Mouse (Mus musculus) hindbrain, embryonic 15.5 days (tissue): ENCODE data around the gene Lrp10. TPM values are rescaled to one million over a fixed set of nuclear protein-coding genes. Genes with fewer than 3 reads are reported as not detected.
A peak's percentile ranks its signal among the peaks of the same experiment; 100 is the strongest.

Experiments
- ATAC-seq: fragments of 200-750 bp; cut with Nextera tagmentation; 2 replicates; pipeline ENCODE4 v1.8.0; 2017; ENCODE audit warnings: low read depth, moderate number of reproducible peaks, moderate TSS enrichment; ENCODE audit not compliant: low FRiP score
- H3K27ac ChIP-seq: fragments of 300-500 bp; sonication (generic); replicated peaks from 2 replicates; pipeline ENCODE4 v1.5.1; 2015; ENCODE audit warnings: mild to moderate bottlenecking, inconsistent platforms
- H3K27me3 ChIP-seq: fragments of 300-500 bp; sonication (generic); 2 replicates; pipeline ENCODE4 v1.6.1; 2015; ENCODE audit warnings: control low read depth, inconsistent platforms
- H3K36me3 ChIP-seq: fragments of 300-500 bp; sonication (generic); 2 replicates; pipeline ENCODE4 v1.6.1; 2015; ENCODE audit warnings: control low read depth, inconsistent platforms
- H3K4me1 ChIP-seq: fragments of 300-500 bp; sonication (generic); replicated peaks from 2 replicates; pipeline ENCODE4 v1.6.1; 2015; ENCODE audit warnings: control low read depth, inconsistent platforms
- H3K4me2 ChIP-seq: fragments of 300-500 bp; sonication (generic); 2 replicates; pipeline ENCODE4 v1.6.1; 2015; ENCODE audit warnings: moderate library complexity, mild to moderate bottlenecking, inconsistent platforms
- H3K4me3 ChIP-seq: fragments of 300-500 bp; sonication (generic); 2 replicates; pipeline ENCODE4 v1.5.1; 2015; ENCODE audit warnings: mild to moderate bottlenecking, inconsistent platforms
- H3K9ac ChIP-seq: fragments of 300-500 bp; sonication (generic); 2 replicates; pipeline ENCODE4 v1.6.1; 2015; ENCODE audit warnings: inconsistent platforms
- H3K9me3 ChIP-seq: fragments of 300-500 bp; sonication (generic); 2 replicates; pipeline ENCODE4 v1.6.1; 2016; ENCODE audit warnings: control low read depth, inconsistent platforms
- WGBS: fragments of 180-500 bp; shearing (Covaris S2); methylation state at CpG from one replicate; pipeline ENCODE4 v1.1.7; 2015; 5-methylcytosine and 5-hydroxymethylcytosine counted together
- polyA plus RNA-seq: library from polyadenylated mRNA; unstranded; fragments of >200 nt; fragmentation: Nextera tagmentation; extraction: Ambion mirVana; gene quantifications from 2 replicates; pipeline ENCODE4 v1.2.1, GENCODE M21; 2015

Gene Lrp10
- polyA plus RNA-seq, 1 experiment from 2014 or later, result 34.3 TPM

DNA sequence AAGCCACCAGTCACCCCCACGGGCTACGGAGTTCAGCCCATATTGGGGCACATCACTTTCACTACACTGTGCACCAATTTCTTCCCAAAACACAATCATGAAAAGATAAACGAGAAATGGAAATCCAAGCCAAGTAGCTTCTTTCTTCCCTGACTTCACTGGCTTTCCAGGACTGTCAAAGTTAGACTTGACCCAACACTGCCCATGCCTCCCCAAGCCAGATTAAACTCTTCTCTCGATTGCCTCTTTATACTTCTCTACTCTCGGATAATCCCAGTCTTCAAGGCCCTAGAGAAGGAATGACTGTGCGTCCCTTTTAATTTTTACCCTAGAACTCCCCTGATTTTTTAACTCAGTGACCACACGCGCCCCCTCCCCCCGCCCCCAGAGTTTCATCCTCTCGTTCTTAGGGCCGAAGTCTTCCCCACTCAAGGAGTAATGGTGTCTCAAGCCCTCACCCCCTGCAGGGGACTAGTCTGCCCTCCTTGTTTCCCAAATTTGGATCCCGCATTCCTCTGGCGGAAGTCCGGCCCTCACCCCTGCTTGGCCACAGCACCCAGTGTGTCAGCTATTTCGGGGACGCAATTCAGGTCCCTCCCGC lies 52.9 kb downstream of the Lrp10 start:
- peak overlapping the region; percentile 62 for H3K4me2 ChIP-seq
- peak overlapping the region; percentile 88 for H3K27ac ChIP-seq
- no peaks in the 10 kb centered on the region for H3K27me3 ChIP-seq
- peak overlapping the region; percentile 73 for H3K4me3 ChIP-seq
- peaks cover 23% of the 10 kb centered on the region for H3K4me1 ChIP-seq
- H3K9me3 ChIP-seq, result no peaks in the 10 kb centered on the region
- 6% methylated on average over 17 of the region's 17 CpGs for WGBS
- ATAC-seq, result no peak
- peaks cover 33% of the 10 kb centered on the region for H3K36me3 ChIP-seq
- H3K9ac ChIP-seq, result peak overlapping the region; percentile 64

Other genes with a start within 250 kb of the Lrp10 start
- 345 and 374 TPM in 2 replicates for gene Dad1, start 210.0 kb upstream of the Lrp10 start, polyA plus RNA-seq
- 58.2 and 66.3 TPM in 2 replicates for gene Abhd4, start 209.9 kb upstream of the Lrp10 start, polyA plus RNA-seq
- not detected in 2 replicates for gene Olfr49, start 179.2 kb upstream of the Lrp10 start, polyA plus RNA-seq
- gene Oxa1l, start 103.3 kb upstream of the Lrp10 start, polyA plus RNA-seq, result 55.1 and 58.5 TPM in 2 replicates
- gene Slc7a7, start 46.4 kb upstream of the Lrp10 start, polyA plus RNA-seq, result 4.5 and 5.9 TPM in 2 replicates
- 241 and 251 TPM in 2 replicates for gene Mrpl52, start 37.2 kb upstream of the Lrp10 start, polyA plus RNA-seq
- 51.1 and 53.4 TPM in 2 replicates for gene Mmp14, start 32.5 kb upstream of the Lrp10 start, polyA plus RNA-seq
- 39.7 and 42.2 TPM in 2 replicates for gene Rem2, start 12.0 kb downstream of the Lrp10 start, polyA plus RNA-seq
- gene Prmt5, start 53.4 kb downstream of the Lrp10 start, polyA plus RNA-seq, result 89.7 and 101 TPM in 2 replicates
- gene Haus4, start 90.5 kb downstream of the Lrp10 start, polyA plus RNA-seq, result 19.0 TPM in 2 replicates
- gene Ajuba, start 113.4 kb downstream of the Lrp10 start, polyA plus RNA-seq, result 8.7 and 9.6 TPM in 2 replicates
- gene 4931414P19Rik, start 141.9 kb downstream of the Lrp10 start, polyA plus RNA-seq, result 5.1 and 6.1 TPM in 2 replicates
- gene Psmb5, start 153.9 kb downstream of the Lrp10 start, polyA plus RNA-seq, result 441 and 446 TPM in 2 replicates
- gene Psmb11, start 157.3 kb downstream of the Lrp10 start, polyA plus RNA-seq, result not detected in 2 replicates
- gene Gm17606, start 176.8 kb downstream of the Lrp10 start, polyA plus RNA-seq, result not detected in 2 replicates
- gene Cdh24, start 177.2 kb downstream of the Lrp10 start, polyA plus RNA-seq, result 12.2 and 12.6 TPM in 2 replicates
- 67.6 and 68.3 TPM in 2 replicates for gene 1700123O20Rik, start 222.1 kb downstream of the Lrp10 start, polyA plus RNA-seq
- 124 and 137 TPM in 2 replicates for gene Acin1, start 222.8 kb downstream of the Lrp10 start, polyA plus RNA-seq
- gene Gm29776, start 234.7 kb downstream of the Lrp10 start, polyA plus RNA-seq, result 0.28 and 0.30 TPM in 2 replicates
- not detected in 2 replicates for gene Cebpe, start 248.0 kb downstream of the Lrp10 start, polyA plus RNA-seq